Mouse (Mus musculus): ENCODE results near the gene Drap1.

The Drap1 gene

GRCm38 (mm10) chr19:5374748-5375147 lies 50.0 kb downstream of the Drap1 start:
- DNase-seq = no peak

GRCm38 (mm10) chr19:5374177-5374576 lies 50.6 kb downstream of the Drap1 start:
- DNase-seq = no peak
